Mouse (Mus musculus): ENCODE data around the gene Ssxa1.
"Not testable (repeated sequence)": the region's sequence is repeated elsewhere in the genome, so short reads cannot be mapped to it uniquely, and the experiment has no call there.

DNA sequence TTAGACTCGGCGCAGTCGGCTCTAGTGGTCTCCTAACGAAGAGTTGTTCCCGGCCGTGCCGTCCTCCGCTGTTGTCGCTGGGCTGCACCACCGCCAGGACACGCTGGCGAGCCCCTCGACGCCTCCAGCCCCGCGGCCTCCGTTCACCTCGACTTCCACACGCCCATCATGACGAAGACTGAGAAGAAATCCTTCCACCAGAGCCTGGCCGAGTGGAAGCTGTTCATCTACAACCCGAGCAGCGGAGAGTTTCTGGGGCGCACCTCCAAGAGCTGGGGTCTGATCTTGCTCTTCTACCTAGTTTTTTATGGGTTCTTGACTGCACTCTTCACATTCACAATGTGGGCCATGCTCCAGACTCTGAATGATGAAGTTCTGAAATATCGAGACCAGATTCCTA is 31.1 kb downstream of the Ssxa1 start:
- not testable (repeated sequence) for TF ChIP-seq POLR2A (IDR thresholded peaks at IDR 0.05; ENCODE audit: low read depth, low read length); CTCF (IDR thresholded peaks at IDR 0.05; ENCODE audit: borderline replicate concordance, insufficient read depth, low read length)

All from embryonic fibroblast, embryonic 13.5 days (primary cell).